Mouse (Mus musculus): Measurements from ENCODE around the gene Osbpl5. TPM values are rescaled to one million over a fixed set of nuclear protein-coding genes. Genes with fewer than 3 reads are reported as not detected.

Osbpl5 gene
- 1.5 and 1.6 TPM in 2 replicates for polyA plus RNA-seq (2012; rRNA removed)
- 1.3 and 1.9 TPM in 2 replicates for polyA plus RNA-seq (2014; fragmentation: Nextera tagmentation; extraction: Ambion mirVana)

GRCm38 (mm10) chr7:143756125-143757026, at the start of gene Osbpl5:
Gene Osbpl5 (minus strand): TSS chr7:143756985.
- WGBS (ENCODE audit: insufficient replicate concordance) = 20% methylated on average over 22 of the region's 22 CpGs
- Histone ChIP-seq H3K4me1 (replicated peaks; ENCODE audit: control insufficient read depth in 2 of 2, insufficient read depth in 2 of 2, low read length in 1 of 2) (peaks cover 0 to 2% of the 10 kb centered on the region in 2 experiments; a peak in 1 of 4 replicates), H3K4me2 (ENCODE audit: low read depth) (peak within 1 kb of the TSS; percentile 53), H3K9me3 (ENCODE audit: control insufficient read depth, low read length) (no peaks in the 10 kb centered on the region), H3K4me3 (ENCODE audit: insufficient read depth in 1 of 2, low read depth in 2 of 2, low read length in 2 of 2) (no peak within 1 kb of the TSS), H3K36me3 (replicated peaks; ENCODE audit: control insufficient read depth, insufficient read depth, low read depth) (no peaks in the 10 kb centered on the region), H3K27me3 (ENCODE audit: control insufficient read depth, insufficient read depth, low read length) (no peaks in the 10 kb centered on the region; the same call in 1 of the 2 replicates), H3K9ac (replicated peaks) (no peak within 1 kb of the TSS), H3K27ac (no peak within 1 kb of the TSS)
- ATAC-seq (ENCODE audit: insufficient read depth) (no peak), DNase-seq (ENCODE audit: low read depth in 3 of 3, low spot score in 3 of 3) (no peak)
- TF ChIP-seq CTCF (IDR thresholded peaks at IDR 0.05; ENCODE audit: low read depth) (no peak), EP300 (IDR thresholded peaks at IDR 0.05; ENCODE audit: low read depth) (no peak)

- ATAC-seq (ENCODE audit: insufficient read depth) (no peak), DNase-seq (ENCODE audit: low read depth in 3 of 3, low spot score in 3 of 3) (no peak)
- Histone ChIP-seq H3K4me2 (ENCODE audit: low read depth) (no peak overlapping the region), H3K4me1 (replicated peaks; ENCODE audit: control insufficient read depth in 2 of 2, insufficient read depth in 2 of 2, low read length in 1 of 2) (no peaks in the 10 kb centered on the region), H3K9ac (replicated peaks) (no peak overlapping the region), H3K27me3 (ENCODE audit: control insufficient read depth, insufficient read depth, low read length) (no peaks in the 10 kb centered on the region), H3K4me3 (ENCODE audit: insufficient read depth in 1 of 2, low read depth in 2 of 2, low read length in 2 of 2) (no peak overlapping the region), H3K27ac (no peak overlapping the region), H3K9me3 (ENCODE audit: control insufficient read depth, low read length) (no peaks in the 10 kb centered on the region), H3K36me3 (replicated peaks; ENCODE audit: control insufficient read depth, insufficient read depth, low read depth) (no peaks in the 10 kb centered on the region)
- WGBS (ENCODE audit: insufficient replicate concordance) = 66% methylated on average over 5 of the region's 5 CpGs
- TF ChIP-seq CTCF (IDR thresholded peaks at IDR 0.05; ENCODE audit: low read depth) (no peak), EP300 (IDR thresholded peaks at IDR 0.05; ENCODE audit: low read depth) (no peak)
These were observed 48.4 kb upstream of the Osbpl5 start for GRCm38 (mm10) chr7:143805199-143805624.

GRCm38 (mm10) chr7:143801195-143802065, 44.6 kb upstream of the Osbpl5 start:
- no peak overlapping the region for H3K9ac ChIP-seq (replicated peaks)
- H3K4me2 ChIP-seq (ENCODE audit: low read depth) = no peak overlapping the region
- no peak for TF ChIP-seq CTCF (IDR thresholded peaks at IDR 0.05; ENCODE audit: low read depth)
- TF ChIP-seq EP300 (IDR thresholded peaks at IDR 0.05; ENCODE audit: low read depth) = no peak
- H3K36me3 ChIP-seq (replicated peaks; ENCODE audit: control insufficient read depth, insufficient read depth, low read depth) = peaks cover 2% of the 10 kb centered on the region
- no peak overlapping the region for H3K4me3 ChIP-seq (ENCODE audit: insufficient read depth in 1 of 2, low read depth in 2 of 2, low read length in 2 of 2)
- 63% methylated on average over 8 of the region's 8 CpGs for WGBS (ENCODE audit: insufficient replicate concordance)
- no peak for ATAC-seq (ENCODE audit: insufficient read depth)
- H3K4me1 ChIP-seq (replicated peaks; ENCODE audit: control insufficient read depth in 2 of 2, insufficient read depth in 2 of 2, low read length in 1 of 2) = no peaks in the 10 kb centered on the region
- DNase-seq (ENCODE audit: low read depth in 3 of 3, low spot score in 3 of 3) = no peak
- H3K27ac ChIP-seq = no peak overlapping the region
- H3K27me3 ChIP-seq (ENCODE audit: control insufficient read depth, insufficient read depth, low read length) = no peaks in the 10 kb centered on the region
- H3K9me3 ChIP-seq (ENCODE audit: control insufficient read depth, low read length) = no peaks in the 10 kb centered on the region

- TF ChIP-seq CTCF (IDR thresholded peaks at IDR 0.05; ENCODE audit: low read depth) (no peak), EP300 (IDR thresholded peaks at IDR 0.05; ENCODE audit: low read depth) (no peak)
- ATAC-seq (ENCODE audit: insufficient read depth) = no peak
- Histone ChIP-seq H3K36me3 (replicated peaks; ENCODE audit: control insufficient read depth, insufficient read depth, low read depth) (peaks cover 2% of the 10 kb centered on the region), H3K27me3 (ENCODE audit: control insufficient read depth, insufficient read depth, low read length) (no peaks in the 10 kb centered on the region), H3K4me3 (ENCODE audit: insufficient read depth in 1 of 2, low read depth in 2 of 2, low read length in 2 of 2) (no peak overlapping the region), H3K4me2 (ENCODE audit: low read depth) (no peak overlapping the region), H3K9me3 (ENCODE audit: control insufficient read depth, low read length) (no peaks in the 10 kb centered on the region), H3K4me1 (replicated peaks; ENCODE audit: control insufficient read depth in 2 of 2, insufficient read depth in 2 of 2, low read length in 1 of 2) (no peaks in the 10 kb centered on the region), H3K27ac (no peak overlapping the region), H3K9ac (replicated peaks) (no peak overlapping the region)
- no peak for DNase-seq (ENCODE audit: low read depth in 3 of 3, low spot score in 3 of 3)
- WGBS (ENCODE audit: insufficient replicate concordance) = 79% methylated on average over 1 of the region's 1 CpGs
These were observed 44.0 kb upstream of the Osbpl5 start for GRCm38 (mm10) chr7:143800770-143801169.

Measured in liver, embryonic 14.5 days (tissue).